Mouse (Mus musculus): ENCODE data around the gene Arsk. TPM values are rescaled to one million over a fixed set of nuclear protein-coding genes. Genes with fewer than 3 reads are reported as not detected.
A peak's percentile ranks its signal among the peaks of the same experiment; 100 is the strongest.

Gene Arsk
- polyA plus RNA-seq, 1 experiment from 2014 or later: 4.7 TPM

- Histone ChIP-seq H3K36me3 (ENCODE audit: control insufficient read depth, insufficient read depth, low read length) (no peaks in the 10 kb centered on the region), H3K4me2 (ENCODE audit: low read length) (peak overlapping the region; percentile 99), H3K27ac (ENCODE audit: low read depth, low read length) (peak overlapping the region; percentile 66), H3K4me3 (ENCODE audit: low read length) (peak overlapping the region; percentile 66), H3K9ac (ENCODE audit: low read depth, low read length) (peak overlapping the region; percentile 72), H3K27me3 (replicated peaks; ENCODE audit: control insufficient read depth, insufficient read depth, low read length) (peaks cover 8% of the 10 kb centered on the region), H3K4me1 (ENCODE audit: control insufficient read depth, insufficient read depth, low read depth, low read length) (peaks cover 14% of the 10 kb centered on the region), H3K9me3 (ENCODE audit: control insufficient read depth, low read length) (no peaks in the 10 kb centered on the region)
- peak; percentile 84 for ATAC-seq
- WGBS: 1% methylated on average over 58 of the region's 59 CpGs
Measured at GRCm38 (mm10) chr13:76055391-76056232, 42.8 kb downstream of the Arsk start.

- Histone ChIP-seq H3K9me3 (ENCODE audit: control insufficient read depth, low read length) (peaks cover under 1% of the 10 kb centered on the region; the same call in 1 of the 2 replicates), H3K9ac (ENCODE audit: low read depth, low read length) (no peak overlapping the region), H3K27ac (ENCODE audit: low read depth, low read length) (no peak overlapping the region), H3K4me1 (ENCODE audit: control insufficient read depth, insufficient read depth, low read depth, low read length) (no peaks in the 10 kb centered on the region), H3K4me3 (ENCODE audit: low read length) (no peak overlapping the region), H3K27me3 (replicated peaks; ENCODE audit: control insufficient read depth, insufficient read depth, low read length) (no peaks in the 10 kb centered on the region), H3K36me3 (ENCODE audit: control insufficient read depth, insufficient read depth, low read length) (no peaks in the 10 kb centered on the region), H3K4me2 (ENCODE audit: low read length) (no peak overlapping the region)
- ATAC-seq: no peak
Measured at GRCm38 (mm10) chr13:76044971-76045370, 53.5 kb downstream of the Arsk start.

GRCm38 (mm10) chr13:76042455-76042854 lies 56.0 kb downstream of the Arsk start:
- Histone ChIP-seq H3K4me1 (ENCODE audit: control insufficient read depth, insufficient read depth, low read depth, low read length) (no peaks in the 10 kb centered on the region), H3K9ac (ENCODE audit: low read depth, low read length) (no peak overlapping the region), H3K9me3 (ENCODE audit: control insufficient read depth, low read length) (no peaks in the 10 kb centered on the region), H3K4me3 (ENCODE audit: low read length) (no peak overlapping the region), H3K4me2 (ENCODE audit: low read length) (no peak overlapping the region), H3K36me3 (ENCODE audit: control insufficient read depth, insufficient read depth, low read length) (no peaks in the 10 kb centered on the region), H3K27me3 (replicated peaks; ENCODE audit: control insufficient read depth, insufficient read depth, low read length) (no peaks in the 10 kb centered on the region), H3K27ac (ENCODE audit: low read depth, low read length) (no peak overlapping the region)
- 54% methylated on average over 1 of the region's 1 CpGs for WGBS
- ATAC-seq: no peak

- H3K4me2 ChIP-seq (ENCODE audit: low read length): no peak overlapping the region
- H3K9me3 ChIP-seq (ENCODE audit: control insufficient read depth, low read length): no peaks in the 10 kb centered on the region
- no peak for ATAC-seq
- 78% methylated on average over 3 of the region's 3 CpGs for WGBS
- H3K4me1 ChIP-seq (ENCODE audit: control insufficient read depth, insufficient read depth, low read depth, low read length): no peaks in the 10 kb centered on the region
- H3K4me3 ChIP-seq (ENCODE audit: low read length): no peak overlapping the region
- H3K36me3 ChIP-seq (ENCODE audit: control insufficient read depth, insufficient read depth, low read length): no peaks in the 10 kb centered on the region
- H3K9ac ChIP-seq (ENCODE audit: low read depth, low read length): no peak overlapping the region
- no peaks in the 10 kb centered on the region for H3K27me3 ChIP-seq (replicated peaks; ENCODE audit: control insufficient read depth, insufficient read depth, low read length)
- no peak overlapping the region for H3K27ac ChIP-seq (ENCODE audit: low read depth, low read length)
Measured at GRCm38 (mm10) chr13:76024588-76024987, 73.9 kb downstream of the Arsk start.

- H3K27ac ChIP-seq (ENCODE audit: low read depth, low read length): no peak overlapping the region
- WGBS: 97% methylated on average over 2 of the region's 2 CpGs
- peaks cover 6% of the 10 kb centered on the region for H3K4me1 ChIP-seq (ENCODE audit: control insufficient read depth, insufficient read depth, low read depth, low read length)
- no peak overlapping the region for H3K4me3 ChIP-seq (ENCODE audit: low read length)
- H3K4me2 ChIP-seq (ENCODE audit: low read length): no peak overlapping the region
- no peak for ATAC-seq
- no peaks in the 10 kb centered on the region for H3K9me3 ChIP-seq (ENCODE audit: control insufficient read depth, low read length)
- no peak overlapping the region for H3K9ac ChIP-seq (ENCODE audit: low read depth, low read length)
- H3K36me3 ChIP-seq (ENCODE audit: control insufficient read depth, insufficient read depth, low read length): no peaks in the 10 kb centered on the region
- no peaks in the 10 kb centered on the region for H3K27me3 ChIP-seq (replicated peaks; ENCODE audit: control insufficient read depth, insufficient read depth, low read length)
Measured at GRCm38 (mm10) chr13:76021782-76022181, 76.7 kb downstream of the Arsk start.

- peak; percentile 53 for ATAC-seq
- Histone ChIP-seq H3K9ac (ENCODE audit: low read depth, low read length) (peak overlapping the region; percentile 77; the same call in 1 of the 2 replicates), H3K4me2 (ENCODE audit: low read length) (peak overlapping the region; percentile 76), H3K9me3 (ENCODE audit: control insufficient read depth, low read length) (no peaks in the 10 kb centered on the region), H3K36me3 (ENCODE audit: control insufficient read depth, insufficient read depth, low read length) (no peaks in the 10 kb centered on the region), H3K4me3 (ENCODE audit: low read length) (peak overlapping the region; percentile 49), H3K27me3 (replicated peaks; ENCODE audit: control insufficient read depth, insufficient read depth, low read length) (no peaks in the 10 kb centered on the region), H3K4me1 (ENCODE audit: control insufficient read depth, insufficient read depth, low read depth, low read length) (peaks cover 6% of the 10 kb centered on the region), H3K27ac (ENCODE audit: low read depth, low read length) (no peak overlapping the region; the same call in 1 of the 2 replicates)
- WGBS: 46% methylated on average over 5 of the region's 5 CpGs
Measured at GRCm38 (mm10) chr13:76018844-76019400, 79.5 kb downstream of the Arsk start.

- Histone ChIP-seq H3K36me3 (ENCODE audit: control insufficient read depth, insufficient read depth, low read length) (no peaks in the 10 kb centered on the region), H3K4me3 (ENCODE audit: low read length) (peak within 1 kb of the TSS; percentile 49), H3K4me2 (ENCODE audit: low read length) (peak within 1 kb of the TSS; percentile 76), H3K27me3 (replicated peaks; ENCODE audit: control insufficient read depth, insufficient read depth, low read length) (no peaks in the 10 kb centered on the region), H3K9me3 (ENCODE audit: control insufficient read depth, low read length) (no peaks in the 10 kb centered on the region), H3K4me1 (ENCODE audit: control insufficient read depth, insufficient read depth, low read depth, low read length) (peaks cover 6% of the 10 kb centered on the region), H3K27ac (ENCODE audit: low read depth, low read length) (peak within 1 kb of the TSS; percentile 89), H3K9ac (ENCODE audit: low read depth, low read length) (peak within 1 kb of the TSS; percentile 77)
- WGBS: under 1% methylated on average over 50 of the region's 50 CpGs
- peak; percentile 100 for ATAC-seq
Measured at GRCm38 (mm10) chr13:76017974-76018843, 80.3 kb downstream of the Arsk start, which contains the start of gene Rfesd. Rfesd (minus strand) TSS chr13:76018719.

GRCm38 (mm10) chr13:76017465-76017864 lies 81.0 kb downstream of the Arsk start:
- H3K27me3 ChIP-seq (replicated peaks; ENCODE audit: control insufficient read depth, insufficient read depth, low read length): no peaks in the 10 kb centered on the region
- no peaks in the 10 kb centered on the region for H3K36me3 ChIP-seq (ENCODE audit: control insufficient read depth, insufficient read depth, low read length)
- peak overlapping the region; percentile 77 for H3K9ac ChIP-seq (ENCODE audit: low read depth, low read length)
- H3K4me1 ChIP-seq (ENCODE audit: control insufficient read depth, insufficient read depth, low read depth, low read length): peaks cover 6% of the 10 kb centered on the region
- no peak overlapping the region; the same call in 1 of the 2 replicates for H3K27ac ChIP-seq (ENCODE audit: low read depth, low read length)
- peak overlapping the region; percentile 49 for H3K4me3 ChIP-seq (ENCODE audit: low read length)
- ATAC-seq: no peak
- no peaks in the 10 kb centered on the region for H3K9me3 ChIP-seq (ENCODE audit: control insufficient read depth, low read length)
- WGBS: 70% methylated on average over 4 of the region's 4 CpGs
- H3K4me2 ChIP-seq (ENCODE audit: low read length): peak overlapping the region; percentile 76
